Mouse (Mus musculus): ENCODE measurements around the gene Rasgrf1.

- TF ChIP-seq CTCF (IDR thresholded peaks at IDR 0.05; ENCODE audit: extremely low read depth, insufficient read depth, insufficient read length, insufficient replicate concordance) (no peak), POLR2A (IDR thresholded peaks at IDR 0.05; ENCODE audit: low read depth, low read length) (no peak)
Measured at GRCm38 (mm10) chr9:89870531-89871150, 39.1 kb upstream of the Rasgrf1 start.
